Mouse (Mus musculus): Measurements from ENCODE around the gene Mnx1. TPM values are rescaled to one million over a fixed set of nuclear protein-coding genes. Genes with fewer than 3 reads are reported as not detected.

The Mnx1 gene
- polyA plus RNA-seq, 1 experiment = not detected

DNA sequence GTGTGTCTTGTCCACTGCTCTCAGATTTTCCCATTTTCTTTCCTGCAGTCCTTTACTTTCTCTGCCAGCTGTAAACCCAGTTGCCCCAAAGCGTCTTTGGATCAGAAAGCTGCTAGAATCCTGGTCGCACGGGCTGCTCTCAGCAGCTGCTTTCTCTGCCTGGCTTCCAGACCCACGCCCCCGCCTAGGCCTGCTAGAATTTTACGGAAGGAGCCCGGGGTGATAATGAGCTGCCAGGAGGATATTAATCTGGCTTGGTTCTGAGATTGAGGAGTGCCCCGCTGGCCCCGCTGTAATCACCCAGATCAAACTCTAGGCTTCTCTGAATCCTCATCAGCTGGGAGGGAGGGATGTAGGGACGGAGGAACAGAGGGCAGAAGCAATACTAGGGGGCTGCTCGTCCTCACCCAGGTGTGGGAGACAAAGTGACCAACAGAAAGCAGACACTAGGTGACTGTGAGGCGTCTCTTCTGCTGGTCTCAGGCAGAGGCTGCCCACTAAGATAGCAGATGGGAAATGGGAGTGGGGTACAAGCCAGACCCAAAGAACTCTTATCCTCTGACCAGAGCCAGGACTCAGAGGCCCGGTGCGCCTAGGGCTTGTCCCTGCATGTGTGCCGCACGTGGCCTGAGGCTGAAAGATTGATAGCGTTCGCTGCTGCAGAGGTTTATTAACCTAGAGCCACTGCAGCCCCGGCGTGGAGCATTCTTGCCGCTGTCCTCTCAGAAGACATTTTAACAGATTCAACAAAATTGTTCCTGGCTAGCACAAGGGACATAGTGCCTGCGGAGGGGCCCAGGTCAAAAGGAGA lies 6.2 kb downstream of the Mnx1 start:
- H3K27ac ChIP-seq (ENCODE audit: control insufficient read depth, insufficient read depth, low read depth, low read length, poor library complexity) = no peak overlapping the region
- WGBS = 6% methylated on average over 22 of the region's 22 CpGs
- H3K4me1 ChIP-seq (ENCODE audit: control insufficient read depth, insufficient read depth, low read length) = no peaks in the 10 kb centered on the region
- no peak overlapping the region for H3K4me3 ChIP-seq (replicated peaks; ENCODE audit: control insufficient read depth, low read depth, low read length)
- no peak for TF ChIP-seq CTCF (IDR thresholded peaks at IDR 0.05; ENCODE audit: control insufficient read depth, insufficient read depth, low read length)
- TF ChIP-seq POLR2A (IDR thresholded peaks at IDR 0.05; ENCODE audit: borderline replicate concordance, control insufficient read depth, low read depth, low read length) = no peak

DNA sequence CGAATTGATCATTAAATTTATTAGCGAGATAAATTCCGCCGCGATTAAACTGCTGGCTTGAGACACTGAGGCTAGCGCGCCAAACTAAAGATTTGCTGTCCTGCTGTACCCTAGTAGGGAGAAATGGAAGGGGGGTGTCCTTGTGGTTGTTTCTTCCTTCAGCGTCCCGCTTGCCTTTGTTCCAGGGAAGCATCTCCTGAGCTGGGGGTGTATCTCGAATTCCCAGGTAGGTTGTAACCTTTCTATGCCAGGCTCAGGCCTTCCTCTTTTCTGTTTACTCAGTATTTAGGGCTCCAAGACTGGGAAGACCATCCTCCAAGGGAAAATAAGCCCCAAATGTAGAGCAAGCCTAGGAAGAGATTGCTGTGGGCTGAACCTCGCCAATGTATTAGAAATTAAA lies 6.9 kb downstream of the Mnx1 start:
- WGBS = 12% methylated on average over 11 of the region's 11 CpGs
- H3K4me3 ChIP-seq (replicated peaks; ENCODE audit: control insufficient read depth, low read depth, low read length) = no peak overlapping the region
- TF ChIP-seq CTCF (IDR thresholded peaks at IDR 0.05; ENCODE audit: control insufficient read depth, insufficient read depth, low read length) = no peak
- TF ChIP-seq POLR2A (IDR thresholded peaks at IDR 0.05; ENCODE audit: borderline replicate concordance, control insufficient read depth, low read depth, low read length) = no peak
- H3K4me1 ChIP-seq (ENCODE audit: control insufficient read depth, insufficient read depth, low read length) = no peaks in the 10 kb centered on the region
- no peak overlapping the region for H3K27ac ChIP-seq (ENCODE audit: control insufficient read depth, insufficient read depth, low read depth, low read length, poor library complexity)

DNA sequence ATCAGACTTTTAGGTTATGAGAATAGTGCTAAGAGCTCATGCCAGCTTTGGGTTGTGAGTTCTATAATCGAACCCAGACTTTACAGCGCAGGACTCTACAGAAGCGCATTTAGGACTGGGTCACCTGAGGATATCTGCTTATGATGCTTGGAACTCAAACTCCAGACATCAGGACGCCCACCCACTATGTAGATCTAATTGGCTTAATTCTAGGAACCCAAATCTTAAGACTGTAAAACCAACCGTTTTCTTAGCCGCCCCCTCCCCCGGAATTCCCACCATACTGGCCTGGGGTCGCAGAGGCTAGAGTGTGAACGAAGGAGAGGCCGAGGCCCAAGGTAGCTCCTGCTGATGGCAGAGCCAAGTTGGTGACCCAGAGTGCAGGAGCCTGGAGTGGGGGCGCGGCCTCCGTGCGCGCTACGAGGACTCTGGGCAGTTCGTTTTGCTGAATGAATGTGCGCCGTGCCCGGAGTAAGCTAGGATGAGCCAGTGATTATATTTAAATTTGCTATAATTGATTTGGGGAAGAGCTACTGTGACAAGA lies 7.3 kb downstream of the Mnx1 start:
- Histone ChIP-seq H3K27ac (ENCODE audit: control insufficient read depth, insufficient read depth, low read depth, low read length, poor library complexity) (no peak overlapping the region), H3K4me1 (ENCODE audit: control insufficient read depth, insufficient read depth, low read length) (no peaks in the 10 kb centered on the region), H3K4me3 (replicated peaks; ENCODE audit: control insufficient read depth, low read depth, low read length) (no peak overlapping the region)
- WGBS = 14% methylated on average over 20 of the region's 20 CpGs
- no peak for TF ChIP-seq POLR2A (IDR thresholded peaks at IDR 0.05; ENCODE audit: borderline replicate concordance, control insufficient read depth, low read depth, low read length)
- no peak for TF ChIP-seq CTCF (IDR thresholded peaks at IDR 0.05; ENCODE audit: control insufficient read depth, insufficient read depth, low read length)

DNA sequence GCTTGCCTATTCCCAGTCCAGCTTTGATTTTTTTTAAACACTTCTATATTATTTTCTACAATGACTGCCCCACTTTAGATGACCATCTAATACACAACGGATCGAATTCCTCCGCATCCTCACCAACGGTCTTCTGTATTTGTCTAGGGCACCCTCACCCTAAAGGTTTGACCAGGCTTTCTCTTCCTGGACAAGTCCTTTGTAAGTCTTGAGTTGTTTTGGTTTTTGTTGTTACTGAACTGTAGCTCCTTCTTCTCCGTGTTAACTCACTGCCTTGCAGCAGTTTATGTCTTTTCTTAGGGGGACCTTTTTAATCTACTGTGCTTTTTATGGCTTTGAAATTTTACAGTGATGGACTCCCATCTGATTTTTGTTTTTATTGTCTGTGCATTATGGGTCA lies 8.0 kb downstream of the Mnx1 start:
- WGBS = 17% methylated on average over 5 of the region's 5 CpGs
- TF ChIP-seq CTCF (IDR thresholded peaks at IDR 0.05; ENCODE audit: control insufficient read depth, insufficient read depth, low read length) (no peak), POLR2A (IDR thresholded peaks at IDR 0.05; ENCODE audit: borderline replicate concordance, control insufficient read depth, low read depth, low read length) (no peak)
- no peak overlapping the region for H3K27ac ChIP-seq (ENCODE audit: control insufficient read depth, insufficient read depth, low read depth, low read length, poor library complexity)

DNA sequence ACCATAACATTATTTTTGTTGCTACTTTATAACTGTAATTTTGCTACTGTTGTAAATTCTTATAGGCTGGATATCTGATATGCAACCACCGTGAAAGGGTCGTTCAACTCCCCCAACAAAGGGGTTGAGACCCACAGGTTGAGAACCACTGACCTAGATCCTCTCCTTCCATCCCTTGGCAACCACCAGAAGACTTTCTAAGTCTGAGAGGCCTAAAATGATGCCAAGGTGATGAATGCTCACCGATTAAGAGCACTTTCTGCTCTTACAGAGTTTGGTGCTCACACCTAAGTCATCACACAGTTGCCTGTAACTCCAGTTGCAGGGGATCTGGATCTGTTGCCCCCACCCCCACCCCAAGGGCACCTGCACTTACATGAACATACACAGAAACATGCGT lies 8.8 kb downstream of the Mnx1 start:
- Histone ChIP-seq H3K4me1 (ENCODE audit: control insufficient read depth, insufficient read depth, low read length) (no peaks in the 10 kb centered on the region), H3K27ac (ENCODE audit: control insufficient read depth, insufficient read depth, low read depth, low read length, poor library complexity) (no peak overlapping the region), H3K4me3 (replicated peaks; ENCODE audit: control insufficient read depth, low read depth, low read length) (no peak overlapping the region)
- TF ChIP-seq CTCF (IDR thresholded peaks at IDR 0.05; ENCODE audit: control insufficient read depth, insufficient read depth, low read length) = no peak
- TF ChIP-seq POLR2A (IDR thresholded peaks at IDR 0.05; ENCODE audit: borderline replicate concordance, control insufficient read depth, low read depth, low read length) = no peak
- 14% methylated on average over 4 of the region's 4 CpGs for WGBS

More for the DNA sequence above, 8.0 kb downstream of the Mnx1 start:
- no peaks in the 10 kb centered on the region for H3K4me1 ChIP-seq (ENCODE audit: control insufficient read depth, insufficient read depth, low read length)
- H3K4me3 ChIP-seq (replicated peaks; ENCODE audit: control insufficient read depth, low read depth, low read length) = no peak overlapping the region

DNA sequence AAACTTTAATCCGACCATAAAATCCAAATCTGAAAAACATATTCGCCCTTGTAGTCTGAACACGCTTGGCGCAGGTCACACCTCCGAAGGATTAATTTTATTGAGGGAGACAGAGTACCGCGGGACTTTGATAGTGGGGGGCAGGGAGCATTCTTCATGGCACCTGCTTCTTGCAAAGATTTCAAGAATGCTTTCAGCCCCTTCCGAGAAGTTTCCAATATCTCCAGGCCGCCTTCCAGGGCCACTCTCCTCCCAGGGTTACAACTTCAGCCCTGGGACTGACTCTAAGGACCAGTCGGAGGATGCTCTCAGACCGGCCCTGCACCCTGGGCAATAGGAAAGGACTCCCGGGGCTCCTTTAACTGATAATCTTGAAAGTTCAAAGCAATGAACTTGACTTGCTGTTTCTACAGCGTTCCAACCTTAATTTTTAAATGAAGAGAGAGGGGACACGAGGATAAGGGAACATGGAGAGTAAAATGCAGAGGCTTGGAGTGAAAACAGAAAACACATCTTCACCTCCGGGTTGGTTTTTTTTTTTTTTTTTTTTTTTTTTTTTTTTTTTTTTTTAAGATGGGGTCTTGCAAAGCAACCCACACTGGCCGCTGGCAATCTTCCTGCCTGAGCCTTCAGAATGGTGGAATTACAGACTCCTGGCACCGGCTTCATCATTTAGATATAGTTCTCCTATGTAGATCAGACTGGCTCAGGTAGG lies 9.8 kb downstream of the Mnx1 start:
- H3K4me1 ChIP-seq (ENCODE audit: control insufficient read depth, insufficient read depth, low read length) = no peaks in the 10 kb centered on the region
- H3K4me3 ChIP-seq (replicated peaks; ENCODE audit: control insufficient read depth, low read depth, low read length) = no peak overlapping the region
- H3K27ac ChIP-seq (ENCODE audit: control insufficient read depth, insufficient read depth, low read depth, low read length, poor library complexity) = no peak overlapping the region
- TF ChIP-seq POLR2A (IDR thresholded peaks at IDR 0.05; ENCODE audit: borderline replicate concordance, control insufficient read depth, low read depth, low read length) = no peak
- no peak for TF ChIP-seq CTCF (IDR thresholded peaks at IDR 0.05; ENCODE audit: control insufficient read depth, insufficient read depth, low read length)
- 3% methylated on average over 17 of the region's 17 CpGs for WGBS

DNA sequence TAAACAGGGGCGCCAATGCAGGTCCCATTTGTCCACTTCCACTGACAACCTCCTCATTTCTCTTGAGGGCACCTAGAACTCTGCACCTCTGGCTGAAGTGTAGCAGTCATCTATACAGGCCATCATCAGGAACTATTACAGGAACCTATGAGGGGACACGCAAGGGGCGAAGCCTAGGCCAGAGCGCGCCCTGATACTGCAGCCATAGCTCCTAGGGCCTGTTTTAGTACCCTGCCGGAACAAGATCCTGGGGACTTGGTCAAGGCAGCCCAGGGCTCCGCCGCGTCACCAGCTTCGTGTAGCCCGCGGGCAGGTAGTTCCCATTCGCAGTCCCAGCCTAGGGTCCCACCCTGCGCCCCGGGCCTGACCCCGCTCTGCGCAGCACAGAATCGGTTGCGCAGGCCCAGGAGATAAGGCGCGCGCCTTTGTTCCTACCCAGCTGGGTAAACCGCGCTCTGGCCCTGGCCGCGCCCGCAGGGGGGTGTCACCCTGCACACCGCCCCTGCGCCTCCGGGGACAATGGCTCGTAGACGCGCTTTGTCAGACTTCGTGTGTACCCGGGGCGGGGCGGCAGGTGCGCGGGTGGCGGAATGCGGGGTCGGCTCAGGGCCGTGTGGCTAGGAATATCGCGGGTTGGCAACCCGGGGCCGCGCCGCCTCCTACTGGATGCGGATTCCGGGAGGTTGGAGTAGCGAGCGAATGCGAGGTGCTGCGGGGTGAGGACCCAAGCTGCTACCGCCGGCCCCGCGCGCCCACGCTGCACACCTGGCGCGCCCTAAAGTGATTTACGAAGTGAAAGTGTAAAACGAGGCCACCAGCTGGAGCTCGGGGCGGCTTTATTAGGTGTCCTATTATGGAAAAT lies 10.6 kb downstream of the Mnx1 start:
- no peak overlapping the region; the same call in 1 of the 2 replicates for H3K27ac ChIP-seq (ENCODE audit: control insufficient read depth, insufficient read depth, low read depth, low read length, poor library complexity)
- TF ChIP-seq POLR2A (IDR thresholded peaks at IDR 0.05; ENCODE audit: borderline replicate concordance, control insufficient read depth, low read depth, low read length) (no peak), CTCF (IDR thresholded peaks at IDR 0.05; ENCODE audit: control insufficient read depth, insufficient read depth, low read length) (no peak)
- H3K4me1 ChIP-seq (ENCODE audit: control insufficient read depth, insufficient read depth, low read length) = no peaks in the 10 kb centered on the region
- WGBS = 7% methylated on average over 67 of the region's 67 CpGs
- no peak overlapping the region for H3K4me3 ChIP-seq (replicated peaks; ENCODE audit: control insufficient read depth, low read depth, low read length)
